Comparison of ENCODE assay signal across 10 mouse cellular contexts in genomic region chr5:96878178-96878577, GRCm38 (mm10).
DNase-seq lines count a peak whose midpoint lies in the region; ATAC-seq and TF ChIP-seq lines count a peak whose summit lies in the region.
"Had no signal": no experiment of that assay in that cellular context is flagged by ENCODE, and none has a peak within 500 bp of the region (broad histone marks: within the 10 kb centered on the region; RNA-seq: fewer than 3 reads in every experiment).

No protein-coding gene starts in this region.

- no peak overlapping the region for H3K9ac ChIP-seq in intestine, postnatal 0 days (ENCODE audit: low read depth, low read length)
- H3K9ac ChIP-seq in intestine, embryonic 16.5 days (ENCODE audit: low read depth, low read length), result no peak overlapping the region
- H3K9ac ChIP-seq in liver, postnatal 0 days (replicated peaks), result no peak overlapping the region
- H3K9ac ChIP-seq: limb, embryonic 12.5 days; stomach, embryonic 15.5 days had no signal

- no peak overlapping the region for H3K4me3 ChIP-seq in intestine, postnatal 0 days (ENCODE audit: low read depth, low read length)
- H3K4me3 ChIP-seq in intestine, embryonic 16.5 days (ENCODE audit: low read length), result no peak overlapping the region
- no peak overlapping the region for H3K4me3 ChIP-seq in liver, postnatal 0 days (ENCODE audit: low read depth, low read length)
- H3K4me3 ChIP-seq: limb, embryonic 12.5 days; stomach, embryonic 15.5 days had no signal

- intact Hi-C loops in left cerebral cortex, postnatal 36 days (cut with DNase I), result no loop called here

- no peaks in the 10 kb centered on the region for H3K4me1 ChIP-seq in intestine, postnatal 0 days (replicated peaks; ENCODE audit: control insufficient read depth, insufficient read depth, low read length)
- no peaks in the 10 kb centered on the region for H3K4me1 ChIP-seq in intestine, embryonic 16.5 days (ENCODE audit: control insufficient read depth, insufficient read depth, low read length)
- no peaks in the 10 kb centered on the region for H3K4me1 ChIP-seq in liver, postnatal 0 days (ENCODE audit: insufficient read depth)
- H3K4me1 ChIP-seq: limb, embryonic 12.5 days; stomach, embryonic 15.5 days had no signal

- TF ChIP-seq CTCF in intestine, postnatal 0 days (IDR thresholded peaks at IDR 0.05; ENCODE audit: low read depth), result peak; percentile 75
- peak; percentile 85 for TF ChIP-seq CTCF in liver, postnatal 0 days (IDR thresholded peaks at IDR 0.05; ENCODE audit: low read depth)

- H3K4me2 ChIP-seq in intestine, postnatal 0 days (replicated peaks; ENCODE audit: low read depth), result no peak overlapping the region
- H3K4me2 ChIP-seq in intestine, embryonic 16.5 days (ENCODE audit: low read depth, low read length), result no peak overlapping the region
- no peak overlapping the region for H3K4me2 ChIP-seq in liver, postnatal 0 days (ENCODE audit: low read depth, low read length)
- H3K4me2 ChIP-seq: limb, embryonic 12.5 days; stomach, embryonic 15.5 days had no signal

- DNase-seq in CD8-positive naive resting alpha-beta T cell, adult 2 months (ENCODE audit: low read depth in 2 of 2, low spot score in 2 of 2), result peak; percentile 35 to 54
- DNase-seq in c-Kit-positive CD71-positive TER-119-positive erythroid progenitor cells, embryonic 14.5 days (ENCODE audit: low spot score), result peak; percentile 75
- peak; percentile 76 for DNase-seq in liver, postnatal 0 days
- DNase-seq in thymus, postnatal 0 days (ENCODE audit: low spot score), result peak; percentile 78
- DNase-seq in cerebellum, adult 8-10 months, result no peak
- DNase-seq in left cerebral cortex, postnatal 36 days (ENCODE audit: low spot score in 2 of 2), result no peak

- H3K9me3 ChIP-seq in intestine, postnatal 0 days (ENCODE audit: control insufficient read depth), result 0 out of 2 replicates have a peak, but pooled peaks cover 5% of the 10 kb centered on the region
- H3K9me3 ChIP-seq in intestine, embryonic 16.5 days (ENCODE audit: control insufficient read depth, low read length), result no peaks in the 10 kb centered on the region
- H3K9me3 ChIP-seq in liver, postnatal 0 days (ENCODE audit: low read length), result peaks cover 3% of the 10 kb centered on the region; the same call in 1 of the 2 replicates
- H3K9me3 ChIP-seq: limb, embryonic 12.5 days; stomach, embryonic 15.5 days had no signal

- ATAC-seq in intestine, postnatal 0 days, result no peak
- ATAC-seq in intestine, embryonic 16.5 days, result no peak
- peak; percentile 57 for ATAC-seq in liver, postnatal 0 days

- no peaks in the 10 kb centered on the region for H3K27me3 ChIP-seq in intestine, postnatal 0 days (replicated peaks; ENCODE audit: control insufficient read depth, insufficient read depth, low read length)
- H3K27me3 ChIP-seq in intestine, embryonic 16.5 days (replicated peaks; ENCODE audit: control insufficient read depth, insufficient read depth, low read length), result no peaks in the 10 kb centered on the region
- H3K27me3 ChIP-seq in liver, postnatal 0 days (ENCODE audit: insufficient read depth, low read length), result no peaks in the 10 kb centered on the region
- H3K27me3 ChIP-seq: limb, embryonic 12.5 days; stomach, embryonic 15.5 days had no signal

- H3K36me3 ChIP-seq in intestine, postnatal 0 days (ENCODE audit: control insufficient read depth, insufficient read depth), result no peaks in the 10 kb centered on the region
- H3K36me3 ChIP-seq in intestine, embryonic 16.5 days (ENCODE audit: control insufficient read depth, insufficient read depth, low read length), result no peaks in the 10 kb centered on the region
- H3K36me3 ChIP-seq in liver, postnatal 0 days (replicated peaks; ENCODE audit: insufficient read depth, low read length), result no peaks in the 10 kb centered on the region
- H3K36me3 ChIP-seq: limb, embryonic 12.5 days; stomach, embryonic 15.5 days had no signal

- H3K27ac ChIP-seq in intestine, postnatal 0 days (ENCODE audit: low read depth, low read length), result no peak overlapping the region
- no peak overlapping the region for H3K27ac ChIP-seq in intestine, embryonic 16.5 days (ENCODE audit: low read length)
- no peak overlapping the region for H3K27ac ChIP-seq in liver, postnatal 0 days (ENCODE audit: low read depth)
- H3K27ac ChIP-seq: limb, embryonic 12.5 days; stomach, embryonic 15.5 days had no signal

- TF ChIP-seq EP300 in liver, postnatal 0 days (IDR thresholded peaks at IDR 0.05; ENCODE audit: low read depth), result no peak

- 94% methylated on average over 1 of the region's 1 CpGs for WGBS in intestine, postnatal 0 days
- WGBS in intestine, embryonic 16.5 days, result 100% methylated on average over 1 of the region's 1 CpGs
- 91% methylated on average over 1 of the region's 1 CpGs for WGBS in liver, postnatal 0 days (ENCODE audit: insufficient replicate concordance)

Comparison
In these comparisons a context has a peak if more than half of its experiments do, and no peak if none do; other contexts are left out.
1. DNase-seq: peak in CD8-positive naive resting alpha-beta T cell, adult 2 months (2 of 2), c-Kit-positive CD71-positive TER-119-positive erythroid progenitor cells, embryonic 14.5 days (single experiment), liver, postnatal 0 days (single experiment) and thymus, postnatal 0 days (single experiment); none in cerebellum, adult 8-10 months (single experiment) and left cerebral cortex, postnatal 36 days (0 of 2).